In genomic region chr1:119936861-119937260, GRCm38 (mm10) we compare ENCODE assay signal across 22 mouse cellular contexts. TPM values are rescaled to one million over a fixed set of nuclear protein-coding genes. Genes with fewer than 3 reads are reported as not detected.
A peak's percentile ranks its signal among the peaks of the same experiment; 100 is the strongest.
DNase-seq lines count a peak whose midpoint lies in the region; ATAC-seq and TF ChIP-seq lines count a peak whose summit lies in the region.
"Had no signal": no experiment of that assay in that cellular context is flagged by ENCODE, and none has a peak within 500 bp of the region (broad histone marks: within the 10 kb centered on the region; RNA-seq: fewer than 3 reads in every experiment).

No protein-coding gene starts in this region.

- 0 out of 2 replicates have a peak overlapping the region, but pooled peaks have one; percentile 12 for H3K27ac ChIP-seq in forebrain, embryonic 10.5 days
- H3K27ac ChIP-seq in forebrain, postnatal 0 days (ENCODE audit: low read depth, low read length): no peak overlapping the region
- H3K27ac ChIP-seq in kidney, embryonic 15.5 days: 0 out of 2 replicates have a peak overlapping the region, but pooled peaks have one; percentile 23
- H3K27ac ChIP-seq in intestine, embryonic 15.5 days: no peak overlapping the region
- H3K27ac ChIP-seq: hindbrain, embryonic 15.5 days; liver, embryonic 13.5 days; midbrain, embryonic 15.5 days; stomach, postnatal 0 days had no signal

- peaks cover 10% of the 10 kb centered on the region; the same call in 1 of the 2 replicates for H3K4me1 ChIP-seq in forebrain, embryonic 10.5 days
- H3K4me1 ChIP-seq in forebrain, postnatal 0 days (ENCODE audit: insufficient read depth): no peaks in the 10 kb centered on the region
- peaks cover 11% of the 10 kb centered on the region; the same call in 1 of the 2 replicates for H3K4me1 ChIP-seq in kidney, embryonic 15.5 days
- no peaks in the 10 kb centered on the region for H3K4me1 ChIP-seq in intestine, embryonic 15.5 days (replicated peaks)
- H3K4me1 ChIP-seq: hindbrain, embryonic 15.5 days; liver, embryonic 13.5 days; midbrain, embryonic 15.5 days had no signal

- DNase-seq in forebrain, embryonic 10.5 days (ENCODE audit: extremely low spot score, low spot score): no peak
- no peak for DNase-seq in forebrain, postnatal 0 days
- DNase-seq in kidney, postnatal 14 days: no peak
- DNase-seq in ZHBTc4 (ENCODE audit: low read depth, low spot score): peak; percentile 34
- peak; percentile 8 for DNase-seq in mesoderm, embryonic 11.5 days (ENCODE audit: low read depth, low spot score)
- DNase-seq: adrenal gland, postnatal 36 days; cerebellum, adult 11-12 months; cerebellum, postnatal 14 days; gastrocnemius, postnatal 14 days; heart, adult 18-20 months; kidney, postnatal 36 days; layer of hippocampus, postnatal 36 days; liver, embryonic 13.5 days; lung, embryonic 14.5 days had no signal

- TF ChIP-seq CTCF in forebrain, postnatal 0 days (IDR thresholded peaks at IDR 0.05; ENCODE audit: low read depth): no peak

- H3K4me2 ChIP-seq in forebrain, postnatal 0 days (ENCODE audit: low read depth): no peak overlapping the region
- no peak overlapping the region for H3K4me2 ChIP-seq in kidney, embryonic 15.5 days
- H3K4me2 ChIP-seq in intestine, embryonic 15.5 days (replicated peaks): no peak overlapping the region
- H3K4me2 ChIP-seq: hindbrain, embryonic 15.5 days; liver, embryonic 13.5 days; lung, embryonic 14.5 days; midbrain, embryonic 15.5 days had no signal

- H3K9ac ChIP-seq in forebrain, postnatal 0 days: no peak overlapping the region
- no peak overlapping the region for H3K9ac ChIP-seq in kidney, embryonic 15.5 days
- no peak overlapping the region for H3K9ac ChIP-seq in intestine, embryonic 15.5 days
- H3K9ac ChIP-seq: hindbrain, embryonic 15.5 days; liver, embryonic 13.5 days; lung, embryonic 14.5 days; midbrain, embryonic 15.5 days had no signal

- H3K27me3 ChIP-seq in forebrain, embryonic 10.5 days (ENCODE audit: poor library complexity, severe bottlenecking): no peaks in the 10 kb centered on the region
- H3K27me3 ChIP-seq in forebrain, postnatal 0 days (ENCODE audit: insufficient read depth, low read length): no peaks in the 10 kb centered on the region
- H3K27me3 ChIP-seq in kidney, embryonic 15.5 days: no peaks in the 10 kb centered on the region
- no peaks in the 10 kb centered on the region for H3K27me3 ChIP-seq in intestine, embryonic 15.5 days (replicated peaks)
- H3K27me3 ChIP-seq: hindbrain, embryonic 15.5 days; liver, embryonic 13.5 days; midbrain, embryonic 15.5 days had no signal

- no peaks in the 10 kb centered on the region for H3K36me3 ChIP-seq in forebrain, embryonic 10.5 days (replicated peaks)
- no peaks in the 10 kb centered on the region for H3K36me3 ChIP-seq in forebrain, postnatal 0 days (ENCODE audit: insufficient read depth)
- H3K36me3 ChIP-seq in kidney, embryonic 15.5 days: no peaks in the 10 kb centered on the region
- no peaks in the 10 kb centered on the region for H3K36me3 ChIP-seq in intestine, embryonic 15.5 days
- H3K36me3 ChIP-seq: hindbrain, embryonic 15.5 days; liver, embryonic 13.5 days; midbrain, embryonic 15.5 days had no signal

- H3K9me3 ChIP-seq in forebrain, embryonic 10.5 days: no peaks in the 10 kb centered on the region
- H3K9me3 ChIP-seq in forebrain, postnatal 0 days (ENCODE audit: low read length): no peaks in the 10 kb centered on the region
- H3K9me3 ChIP-seq in kidney, embryonic 15.5 days (replicated peaks): no peaks in the 10 kb centered on the region
- H3K9me3 ChIP-seq in intestine, embryonic 15.5 days: no peaks in the 10 kb centered on the region
- H3K9me3 ChIP-seq: hindbrain, embryonic 15.5 days; liver, embryonic 13.5 days; midbrain, embryonic 15.5 days had no signal

- WGBS in forebrain, embryonic 10.5 days: 34% methylated on average over 7 of the region's 7 CpGs
- 32% methylated on average over 7 of the region's 7 CpGs for WGBS in forebrain, postnatal 0 days
- 13% methylated on average over 7 of the region's 7 CpGs for WGBS in kidney, embryonic 15.5 days
- WGBS in intestine, embryonic 15.5 days: 27% methylated on average over 7 of the region's 7 CpGs

- ATAC-seq in forebrain, postnatal 0 days: no peak
- ATAC-seq in kidney, embryonic 15.5 days (replicated peaks; ENCODE audit: low FRiP score): peak; percentile 81
- ATAC-seq in intestine, embryonic 15.5 days: no peak
- ATAC-seq: CD4-positive, CD25-positive, alpha-beta regulatory T cell, adult 4 months; forebrain, embryonic 14.5 days; intestine, embryonic 16.5 days; midbrain, embryonic 15.5 days had no signal

- no peak overlapping the region for H3K4me3 ChIP-seq in forebrain, embryonic 10.5 days
- H3K4me3 ChIP-seq in forebrain, postnatal 0 days (ENCODE audit: low read depth, low read length): no peak overlapping the region
- no peak overlapping the region for H3K4me3 ChIP-seq in kidney, embryonic 15.5 days (replicated peaks)
- H3K4me3 ChIP-seq in intestine, embryonic 15.5 days (replicated peaks): no peak overlapping the region
- H3K4me3 ChIP-seq: hindbrain, embryonic 15.5 days; liver, embryonic 13.5 days; midbrain, embryonic 15.5 days had no signal

RNA-seq across cellular contexts. Expression of gene Tmem177, which starts 23.9 kb away (rescaled TPM):
- 10.0 and 11.2 TPM in 2 replicates for polyA plus RNA-seq in forebrain, embryonic 10.5 days (2016; fragmentation: Nextera tagmentation; extraction: Ambion mirVana)
- 6.9 and 7.2 TPM in 2 replicates for total RNA-seq in forebrain, postnatal 0 days (2014; rRNA removed)
- polyA plus RNA-seq in forebrain, postnatal 0 days (2015; fragmentation: Nextera tagmentation; extraction: Ambion mirVana): 4.1 and 5.4 TPM in 2 replicates
- 7.6 and 8.1 TPM in 2 replicates for polyA plus RNA-seq in kidney, embryonic 15.5 days (2015; fragmentation: Nextera tagmentation; extraction: Ambion mirVana)
- polyA plus RNA-seq in intestine, embryonic 15.5 days (2015; fragmentation: Nextera tagmentation; extraction: Ambion mirVana): 6.5 TPM in 2 replicates

Comparison
In these comparisons a context has a peak if more than half of its experiments do, and no peak if none do; other contexts are left out.
1. H3K27ac ChIP-seq: peak in forebrain, embryonic 10.5 days (single experiment) and kidney, embryonic 15.5 days (single experiment); none in forebrain, postnatal 0 days (single experiment) and intestine, embryonic 15.5 days (single experiment).
2. DNase-seq: peak in ZHBTc4 (single experiment) and mesoderm, embryonic 11.5 days (single experiment); none in forebrain, embryonic 10.5 days (single experiment), forebrain, postnatal 0 days (single experiment) and kidney, postnatal 14 days (single experiment).